Mouse (Mus musculus): ENCODE data around the gene Csrnp3.

The Csrnp3 gene

GRCm38 (mm10) chr2:65870919-65871582 lies 25.5 kb downstream of the Csrnp3 start:
- DNase-seq: no peak

GRCm38 (mm10) chr2:65891590-65891989 lies 46.0 kb downstream of the Csrnp3 start:
- no peak for DNase-seq

GRCm38 (mm10) chr2:65893241-65893640 lies 47.7 kb downstream of the Csrnp3 start:
- DNase-seq: no peak

DNA sequence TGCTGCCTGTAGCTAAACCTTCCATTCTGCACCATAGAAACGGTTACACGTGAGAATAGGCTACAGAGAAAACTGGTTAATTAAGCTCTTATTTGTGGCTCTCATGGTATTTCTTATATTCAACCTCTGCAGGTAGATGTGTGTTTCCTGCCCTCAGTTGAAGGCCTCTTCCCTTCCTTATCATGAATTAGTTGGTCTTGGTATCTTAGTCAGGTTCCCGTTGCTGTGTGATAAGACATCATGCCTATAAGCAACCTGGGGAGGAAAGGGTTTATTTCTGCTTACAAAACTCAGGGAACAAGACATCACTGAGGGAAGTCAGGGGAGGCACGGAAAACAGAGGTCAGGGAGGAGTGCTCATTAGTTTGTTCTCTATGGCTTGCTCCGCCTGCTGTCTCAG lies 48.7 kb downstream of the Csrnp3 start:
- DNase-seq: no peak

- DNase-seq: peak; percentile 17 to 23
These were observed 51.0 kb downstream of the Csrnp3 start for GRCm38 (mm10) chr2:65896542-65896941.

GRCm38 (mm10) chr2:65897084-65897483 lies 51.5 kb downstream of the Csrnp3 start:
- DNase-seq: no peak

- no peak for DNase-seq
These were observed 53.9 kb downstream of the Csrnp3 start for GRCm38 (mm10) chr2:65899478-65899877.

DNA sequence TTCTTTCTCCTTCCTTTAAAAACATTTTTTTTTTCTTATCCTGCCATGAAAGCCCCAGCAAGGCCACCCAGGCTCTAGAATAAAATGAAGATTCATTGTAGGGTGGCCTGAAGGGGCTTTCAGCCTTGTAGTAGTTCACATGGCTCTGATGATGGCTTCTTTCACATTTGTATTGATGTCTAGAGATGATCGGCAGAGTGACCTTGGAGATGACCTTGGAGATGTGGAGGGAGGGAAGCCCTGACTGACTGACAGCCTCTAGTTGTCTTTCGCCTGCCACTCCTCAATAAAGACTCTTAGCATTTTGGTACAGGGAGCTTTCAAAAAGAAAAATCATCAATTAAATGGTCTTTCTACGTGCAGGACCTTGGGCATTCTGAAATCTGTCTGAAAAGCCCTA lies 63.0 kb downstream of the Csrnp3 start:
- DNase-seq: no peak

DNA sequence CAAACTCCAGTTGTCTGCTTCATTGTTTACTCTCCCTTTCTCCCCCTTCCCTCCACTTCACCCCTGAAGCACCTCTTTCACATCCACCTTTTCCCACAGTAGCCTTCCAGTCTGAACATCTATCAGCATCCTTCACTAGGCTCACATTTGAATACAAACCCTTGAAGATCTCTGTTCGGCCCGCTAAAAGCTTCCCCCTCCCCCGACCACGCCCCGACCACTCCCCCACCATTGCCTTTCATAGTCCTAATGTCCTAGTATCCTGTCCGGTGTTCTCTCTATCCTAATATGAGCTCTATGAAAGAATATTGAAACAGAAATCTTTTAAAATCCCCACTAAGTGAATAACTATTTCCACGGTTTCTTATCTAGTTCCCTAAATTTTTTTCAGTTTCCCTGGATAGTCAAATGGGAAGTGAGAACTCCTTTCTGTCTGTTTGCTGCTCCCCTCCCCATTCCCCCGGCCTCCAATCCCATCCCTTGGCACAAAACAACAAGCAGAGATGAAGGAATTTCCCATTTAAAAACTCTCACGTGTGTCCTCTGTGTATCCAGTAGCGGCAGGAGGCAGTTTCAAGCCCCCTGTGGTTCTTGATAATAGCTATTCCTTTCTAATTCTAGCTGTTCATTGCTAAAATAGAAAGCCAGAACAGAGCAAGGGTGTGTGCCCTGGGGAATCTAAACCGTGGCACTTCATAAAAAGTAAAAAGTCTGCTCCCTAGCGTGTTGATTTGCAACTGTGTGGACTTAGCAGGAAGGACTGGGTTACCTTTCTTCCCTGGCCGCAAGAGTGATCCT lies 64.4 kb downstream of the Csrnp3 start:
- no peak for DNase-seq

GRCm38 (mm10) chr2:65915994-65916393 lies 70.4 kb downstream of the Csrnp3 start:
- DNase-seq: no peak

- peak; percentile 6 to 14 for DNase-seq
These were observed 75.3 kb downstream of the Csrnp3 start for GRCm38 (mm10) chr2:65920651-65921412.

DNA sequence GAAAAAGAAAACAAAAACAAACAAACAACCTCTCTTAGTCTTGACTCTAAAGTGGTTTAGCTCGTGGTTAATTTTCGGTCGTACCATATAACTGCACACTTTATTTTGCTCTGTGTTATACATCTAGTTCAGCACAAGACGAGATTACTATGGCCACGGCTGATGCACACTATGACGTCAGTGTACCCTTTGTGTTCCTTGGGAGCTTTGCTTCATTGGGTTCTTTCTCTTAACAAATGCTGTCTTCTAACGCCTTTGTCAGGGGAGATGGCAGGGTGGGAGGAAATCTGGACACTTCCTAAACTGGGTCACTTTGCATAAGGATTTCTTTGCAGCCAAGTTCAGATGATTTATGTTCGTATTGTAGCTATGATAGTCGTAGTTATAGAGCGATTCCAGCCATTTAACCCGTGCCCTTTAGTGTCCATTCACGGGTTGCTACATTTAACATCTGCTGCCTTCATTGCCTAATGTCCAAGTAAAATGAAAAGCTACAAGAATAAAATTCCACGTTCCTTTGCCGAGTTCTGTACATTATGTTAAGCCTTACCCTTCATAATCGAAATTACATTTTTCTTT lies 79.9 kb downstream of the Csrnp3 start:
- peak in 1 of 2 experiments; percentile 3 for DNase-seq

DNA sequence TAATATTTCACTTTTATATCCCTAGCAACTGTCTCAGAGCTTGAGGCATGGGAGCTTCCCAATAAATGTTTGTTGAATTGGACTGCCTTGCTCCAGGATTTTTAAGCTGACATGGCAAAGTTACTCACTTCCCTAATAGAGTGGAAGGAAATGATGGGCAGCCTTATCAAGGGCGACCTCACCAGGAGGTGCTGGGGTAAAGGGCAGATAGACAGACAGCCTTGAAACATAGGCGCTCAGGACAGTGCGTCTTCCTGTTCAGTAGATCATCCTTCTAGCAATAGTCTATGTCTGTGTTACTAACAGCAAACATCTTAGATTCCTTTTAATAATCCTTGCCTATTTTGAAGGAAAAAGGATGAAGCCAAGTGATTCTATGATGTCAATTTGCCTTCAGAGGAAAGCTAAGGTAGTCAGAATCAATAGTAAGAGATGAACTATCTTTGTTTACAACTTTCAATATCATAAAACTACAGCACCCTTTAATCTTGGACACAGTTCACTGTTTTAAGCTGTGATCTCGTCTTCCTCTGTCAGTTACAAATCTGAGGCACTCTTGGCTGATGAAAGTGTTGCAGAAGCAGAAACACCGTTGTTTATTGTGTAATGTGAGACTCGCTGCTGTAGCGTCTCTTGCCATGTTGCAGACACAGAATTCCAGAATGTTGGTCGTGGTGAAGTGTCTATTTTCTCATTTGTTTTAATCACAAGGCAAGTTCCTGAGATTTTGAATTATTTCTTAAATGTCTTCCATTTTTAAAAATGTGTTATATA lies 81.6 kb downstream of the Csrnp3 start:
- no peak for DNase-seq

- no peak for DNase-seq
These were observed 83.7 kb downstream of the Csrnp3 start for GRCm38 (mm10) chr2:65929286-65929685.

- DNase-seq: no peak
These were observed 84.4 kb downstream of the Csrnp3 start for GRCm38 (mm10) chr2:65929927-65930326.

DNA sequence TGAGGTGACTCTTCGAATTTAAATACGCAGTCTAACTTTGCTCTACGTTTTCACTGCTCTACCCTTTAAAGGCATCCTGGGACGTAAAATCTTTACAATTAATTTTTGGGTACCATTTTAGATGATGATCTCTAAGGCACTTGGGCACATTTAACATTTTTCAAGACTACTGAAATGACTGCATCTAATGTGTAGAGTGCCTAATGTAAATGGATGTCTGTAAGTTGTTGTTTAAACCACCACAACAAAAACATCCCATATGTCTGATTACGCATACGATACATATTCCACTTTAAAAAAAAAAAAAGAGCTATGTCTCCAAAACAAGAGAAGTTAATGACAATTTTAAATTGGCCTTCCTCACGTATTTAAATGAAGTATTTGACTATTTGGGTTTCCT lies 85.7 kb downstream of the Csrnp3 start:
- no peak for DNase-seq

- peak; percentile 59 to 66 for DNase-seq
These were observed 86.3 kb downstream of the Csrnp3 start for GRCm38 (mm10) chr2:65931841-65932311.

- no peak for DNase-seq
These were observed 88.5 kb downstream of the Csrnp3 start for GRCm38 (mm10) chr2:65934099-65934498.

GRCm38 (mm10) chr2:65938900-65939299 lies 93.3 kb downstream of the Csrnp3 start:
- no peak for DNase-seq

DNA sequence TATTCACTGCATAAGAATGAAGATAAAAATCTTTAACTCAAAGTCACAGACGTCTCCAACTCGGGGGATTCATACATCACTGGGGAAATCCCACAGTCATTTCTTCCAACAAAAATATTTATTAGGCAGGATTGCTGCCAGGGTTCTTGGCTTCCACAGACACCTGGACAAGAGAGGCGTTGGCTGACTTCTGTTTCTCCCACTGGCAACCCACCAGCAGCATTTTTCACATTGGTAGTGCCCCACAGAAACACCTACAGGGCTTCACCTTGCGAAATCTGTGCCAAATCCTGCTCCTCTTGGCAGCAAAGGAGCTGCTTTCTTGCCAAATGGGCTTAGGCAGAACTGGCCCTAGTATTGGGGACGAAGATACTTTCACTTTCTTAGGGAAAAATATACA lies 94.8 kb downstream of the Csrnp3 start:
- DNase-seq: no peak

- no peak for DNase-seq
These were observed 96.8 kb downstream of the Csrnp3 start for GRCm38 (mm10) chr2:65942346-65942745.

DNA sequence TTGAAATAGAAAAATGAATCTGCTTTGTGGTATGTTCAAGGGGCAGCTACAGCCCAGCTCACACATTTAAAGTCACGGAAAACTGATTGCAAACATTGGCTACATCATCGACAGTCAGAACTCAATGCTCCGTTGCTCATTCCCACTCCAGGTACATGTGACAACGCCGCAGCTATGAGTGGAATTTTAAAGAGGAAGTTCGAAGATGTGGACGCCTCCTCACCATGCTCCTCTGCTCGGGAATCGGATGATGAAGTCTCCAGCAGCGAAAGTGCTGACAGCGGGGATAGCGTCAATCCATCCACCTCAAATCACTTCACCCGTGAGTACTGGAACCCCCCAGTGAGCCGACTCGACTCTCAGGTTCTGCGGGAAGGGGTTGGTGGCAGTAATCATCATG lies 103.2 kb downstream of the Csrnp3 start:
- no peak for DNase-seq
